Mouse (Mus musculus) heart, embryonic 16.5 days (tissue): Measurements from ENCODE around the gene Glrb. TPM values are rescaled to one million over a fixed set of nuclear protein-coding genes. Genes with fewer than 3 reads are reported as not detected.

Experiments
- ATAC-seq: fragments of 200-750 bp; cut with Nextera tagmentation; replicated peaks from 2 replicates; pipeline ENCODE4 v1.8.0; 2017; ENCODE audit warnings: moderate number of reproducible peaks; ENCODE audit not compliant: insufficient read depth, low FRiP score; ENCODE audit errors: extremely low read depth
- H3K27ac ChIP-seq: fragments of 300-500 bp; sonication (generic); 2 replicates; pipeline ENCODE4 v1.5.1; 2014; ENCODE audit warnings: mild to moderate bottlenecking, low read length, control low read depth, moderate library complexity
- H3K27me3 ChIP-seq: fragments of 300-500 bp; sonication (generic); 2 replicates; pipeline ENCODE4 v1.6.1; 2014; ENCODE audit warnings: low read length, mixed read lengths; ENCODE audit not compliant: control insufficient read depth, insufficient read depth
- H3K36me3 ChIP-seq: fragments of 300-500 bp; sonication (generic); 2 replicates; pipeline ENCODE4 v1.6.1; 2014; ENCODE audit not compliant: control insufficient read depth, insufficient read depth
- H3K4me1 ChIP-seq: fragments of 300-500 bp; sonication (generic); 2 replicates; pipeline ENCODE4 v1.6.1; 2014; ENCODE audit warnings: low read length, mixed read lengths; ENCODE audit not compliant: control insufficient read depth, insufficient read depth
- H3K4me2 ChIP-seq: fragments of 300-500 bp; sonication (generic); 2 replicates; pipeline ENCODE4 v1.6.1; 2014; ENCODE audit warnings: low read depth, mild to moderate bottlenecking, control low read depth, low read length
- H3K4me3 ChIP-seq: fragments of 300-500 bp; sonication (generic); 2 replicates; pipeline ENCODE4 v1.5.1; 2014; ENCODE audit warnings: mild to moderate bottlenecking, control low read depth, low read length
- H3K9ac ChIP-seq: fragments of 300-500 bp; sonication (generic); 2 replicates; pipeline ENCODE4 v1.6.1; 2014; ENCODE audit warnings: low read length, control low read depth
- H3K9me3 ChIP-seq: fragments of 300-500 bp; sonication (generic); replicated peaks from 2 replicates; pipeline ENCODE4 v1.6.1; 2016; ENCODE audit warnings: low read length; ENCODE audit not compliant: control insufficient read depth
- WGBS: fragments of 180-500 bp; shearing (Covaris S2); extraction: QIAGEN DNeasy Blood & Tissue Kit; methylation state at CpG from one replicate; pipeline ENCODE4 v1.1.7; 2014; 5-methylcytosine and 5-hydroxymethylcytosine counted together
- polyA plus RNA-seq: library from polyadenylated mRNA; unstranded; fragments of >200 nt; fragmentation: Nextera tagmentation; extraction: Ambion mirVana; gene quantifications from 2 replicates; pipeline ENCODE4 v1.2.1, GENCODE M21; 2015

Glrb gene
- polyA plus RNA-seq, 1 experiment from 2014 or later: 2.1 TPM

DNA sequence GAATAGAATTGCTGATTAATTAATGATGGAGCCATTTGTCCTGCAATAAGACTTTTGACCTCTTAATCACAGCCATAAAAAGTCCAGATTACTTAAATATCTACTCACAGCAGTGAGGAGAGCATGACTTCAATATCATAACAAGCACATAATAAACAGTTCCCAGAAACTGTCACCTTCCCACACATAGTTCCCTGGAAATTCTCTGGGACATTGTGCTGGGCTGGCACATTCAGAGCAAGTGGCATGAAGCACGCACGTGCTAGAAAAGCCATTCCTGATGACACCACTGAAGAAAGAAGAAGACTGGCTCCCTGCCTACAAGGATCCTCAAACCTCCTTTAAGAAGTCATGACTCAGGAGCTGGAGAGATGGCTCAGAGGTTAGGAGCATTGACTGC is 67.8 kb downstream of the Glrb start:
- Histone ChIP-seq H3K4me1 (no peaks in the 10 kb centered on the region), H3K9me3 (no peaks in the 10 kb centered on the region), H3K27me3 (no peaks in the 10 kb centered on the region), H3K9ac (no peak overlapping the region), H3K4me3 (no peak overlapping the region), H3K27ac (no peak overlapping the region), H3K36me3 (no peaks in the 10 kb centered on the region), H3K4me2 (no peak overlapping the region)
- WGBS: 72% methylated on average over 2 of the region's 2 CpGs
- no peak for ATAC-seq

GRCm38 (mm10) chr3:80839845-80840244 is 73.6 kb downstream of the Glrb start:
- H3K4me1 ChIP-seq: no peaks in the 10 kb centered on the region
- H3K9ac ChIP-seq: no peak overlapping the region
- H3K9me3 ChIP-seq: no peaks in the 10 kb centered on the region
- H3K27ac ChIP-seq: no peak overlapping the region
- no peak for ATAC-seq
- H3K27me3 ChIP-seq: no peaks in the 10 kb centered on the region
- 72% methylated on average over 5 of the region's 5 CpGs for WGBS
- no peak overlapping the region for H3K4me2 ChIP-seq
- no peaks in the 10 kb centered on the region for H3K36me3 ChIP-seq
- H3K4me3 ChIP-seq: no peak overlapping the region

DNA sequence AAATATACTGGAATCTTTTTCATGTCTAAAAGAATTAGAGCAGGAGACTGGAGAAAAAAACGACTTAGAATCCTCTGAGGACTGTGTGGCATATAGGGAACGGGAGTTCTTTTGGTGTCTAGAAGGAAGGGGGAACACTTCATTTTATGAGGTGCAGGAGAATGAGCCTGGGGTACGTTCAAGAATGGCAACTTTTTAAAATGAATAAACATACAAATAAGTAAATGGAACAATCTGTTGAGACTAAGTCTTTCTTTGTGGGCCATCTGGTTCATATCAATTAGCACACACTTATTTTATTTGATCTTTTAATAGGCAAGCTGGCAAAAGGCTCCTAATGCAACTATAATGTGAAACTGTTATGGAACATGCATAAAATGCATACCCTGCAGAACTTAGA is 75.9 kb downstream of the Glrb start:
- ATAC-seq: no peak
- Histone ChIP-seq H3K9me3 (no peaks in the 10 kb centered on the region), H3K9ac (no peak overlapping the region), H3K27me3 (no peaks in the 10 kb centered on the region), H3K4me3 (no peak overlapping the region), H3K27ac (no peak overlapping the region), H3K4me2 (no peak overlapping the region), H3K4me1 (no peaks in the 10 kb centered on the region), H3K36me3 (no peaks in the 10 kb centered on the region)
- WGBS: 59% methylated on average over 3 of the region's 3 CpGs

DNA sequence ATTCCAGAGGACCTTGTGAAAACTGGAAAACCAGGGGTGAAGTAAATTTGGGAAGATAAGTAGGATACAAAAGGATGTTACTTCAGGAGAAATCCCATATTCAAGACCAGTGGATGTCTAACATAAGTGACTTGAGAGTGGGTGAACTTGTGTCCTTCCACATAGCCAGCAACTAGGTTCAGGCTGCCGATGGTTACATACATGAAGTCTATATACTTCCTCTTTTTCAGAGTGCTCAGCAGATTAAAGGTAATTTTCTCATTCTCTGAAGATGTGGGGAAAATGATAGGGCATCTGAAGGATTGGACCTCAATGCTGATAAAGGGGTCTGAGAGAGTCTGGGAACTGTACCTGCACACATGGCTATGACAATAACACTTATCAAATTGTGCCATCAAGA is 89.5 kb downstream of the Glrb start:
- no peak overlapping the region for H3K27ac ChIP-seq
- H3K4me1 ChIP-seq: no peaks in the 10 kb centered on the region
- no peaks in the 10 kb centered on the region for H3K27me3 ChIP-seq
- H3K36me3 ChIP-seq: no peaks in the 10 kb centered on the region
- H3K9me3 ChIP-seq: no peaks in the 10 kb centered on the region
- no peak overlapping the region for H3K9ac ChIP-seq
- WGBS: 73% methylated on average over 1 of the region's 1 CpGs
- no peak overlapping the region for H3K4me3 ChIP-seq
- no peak overlapping the region for H3K4me2 ChIP-seq
- no peak for ATAC-seq

- no peaks in the 10 kb centered on the region for H3K4me1 ChIP-seq
- H3K27me3 ChIP-seq: no peaks in the 10 kb centered on the region
- H3K9me3 ChIP-seq: no peaks in the 10 kb centered on the region
- no peak overlapping the region for H3K27ac ChIP-seq
- H3K9ac ChIP-seq: no peak overlapping the region
- H3K36me3 ChIP-seq: no peaks in the 10 kb centered on the region
- WGBS: 81% methylated on average over 1 of the region's 1 CpGs
- H3K4me2 ChIP-seq: no peak overlapping the region
- H3K4me3 ChIP-seq: no peak overlapping the region
- ATAC-seq: no peak
Observed at GRCm38 (mm10) chr3:80818619-80819018, 94.8 kb downstream of the Glrb start.

GRCm38 (mm10) chr3:80813734-80814133 is 99.7 kb downstream of the Glrb start:
- H3K27ac ChIP-seq: no peak overlapping the region
- no peak overlapping the region for H3K9ac ChIP-seq
- no peaks in the 10 kb centered on the region for H3K4me1 ChIP-seq
- H3K9me3 ChIP-seq: no peaks in the 10 kb centered on the region
- H3K4me2 ChIP-seq: no peak overlapping the region
- H3K27me3 ChIP-seq: no peaks in the 10 kb centered on the region
- no peak for ATAC-seq
- H3K4me3 ChIP-seq: no peak overlapping the region
- H3K36me3 ChIP-seq: no peaks in the 10 kb centered on the region

- H3K9ac ChIP-seq: no peak overlapping the region
Observed at GRCm38 (mm10) chr3:80812237-80812636, 101.2 kb downstream of the Glrb start.

GRCm38 (mm10) chr3:80805327-80805726 is 108.1 kb downstream of the Glrb start:
- H3K4me2 ChIP-seq: no peak overlapping the region
- no peaks in the 10 kb centered on the region for H3K9me3 ChIP-seq
- peaks cover 26% of the 10 kb centered on the region for H3K27me3 ChIP-seq
- no peaks in the 10 kb centered on the region for H3K36me3 ChIP-seq
- 2% methylated on average over 1 of the region's 1 CpGs for WGBS
- no peak for ATAC-seq
- H3K4me1 ChIP-seq: peaks cover 11% of the 10 kb centered on the region
- no peak overlapping the region for H3K9ac ChIP-seq
- H3K4me3 ChIP-seq: no peak overlapping the region
- H3K27ac ChIP-seq: no peak overlapping the region

More at GRCm38 (mm10) chr3:80812237-80812636, 101.2 kb downstream of the Glrb start:
- Histone ChIP-seq H3K27me3 (no peaks in the 10 kb centered on the region), H3K4me1 (no peaks in the 10 kb centered on the region), H3K4me2 (no peak overlapping the region), H3K4me3 (no peak overlapping the region), H3K27ac (no peak overlapping the region), H3K36me3 (no peaks in the 10 kb centered on the region), H3K9me3 (no peaks in the 10 kb centered on the region)
- 70% methylated on average over 3 of the region's 3 CpGs for WGBS
- no peak for ATAC-seq

- H3K9ac ChIP-seq: no peak overlapping the region
- no peak overlapping the region for H3K27ac ChIP-seq
- no peak overlapping the region for H3K4me3 ChIP-seq
- ATAC-seq: no peak
- no peaks in the 10 kb centered on the region for H3K36me3 ChIP-seq
- H3K4me1 ChIP-seq: peaks cover 13% of the 10 kb centered on the region
- 62% methylated on average over 1 of the region's 1 CpGs for WGBS
- H3K4me2 ChIP-seq: no peak overlapping the region
- no peaks in the 10 kb centered on the region for H3K9me3 ChIP-seq
- H3K27me3 ChIP-seq: peaks cover 29% of the 10 kb centered on the region
Observed at GRCm38 (mm10) chr3:80803811-80804210, 109.6 kb downstream of the Glrb start.

DNA sequence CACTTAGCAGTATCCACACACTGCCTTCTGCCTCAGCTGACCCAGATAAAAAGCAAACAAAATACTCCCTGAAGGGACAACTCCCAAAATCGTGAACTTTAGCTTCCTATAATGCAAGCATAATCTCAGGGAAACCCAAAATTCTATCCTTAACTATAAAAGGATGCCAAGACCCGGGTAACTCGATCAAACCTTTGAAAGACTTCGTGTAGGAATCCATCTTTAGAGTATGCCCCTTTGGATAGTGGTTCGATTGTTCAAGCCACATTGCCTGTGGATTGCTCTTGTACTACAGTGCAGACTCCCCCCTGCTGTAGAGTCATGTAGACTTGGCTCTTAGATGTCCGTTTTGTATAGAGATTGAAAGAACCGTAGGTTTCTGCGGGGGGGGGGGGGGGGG is 110.2 kb downstream of the Glrb start:
- H3K9me3 ChIP-seq: no peaks in the 10 kb centered on the region
- peaks cover 13% of the 10 kb centered on the region for H3K4me1 ChIP-seq
- no peak for ATAC-seq
- H3K4me2 ChIP-seq: no peak overlapping the region
- peaks cover 29% of the 10 kb centered on the region for H3K27me3 ChIP-seq
- H3K36me3 ChIP-seq: no peaks in the 10 kb centered on the region
- 54% methylated on average over 8 of the region's 8 CpGs for WGBS
- H3K4me3 ChIP-seq: no peak overlapping the region
- no peak overlapping the region for H3K27ac ChIP-seq
- no peak overlapping the region for H3K9ac ChIP-seq
